Mouse (Mus musculus): ENCODE results near the gene Plcd3.

The Plcd3 gene

GRCm38 (mm10) chr11:103116959-103117590 is 15.6 kb upstream of the Plcd3 start:
- peak; percentile 69 for DNase-seq

DNA sequence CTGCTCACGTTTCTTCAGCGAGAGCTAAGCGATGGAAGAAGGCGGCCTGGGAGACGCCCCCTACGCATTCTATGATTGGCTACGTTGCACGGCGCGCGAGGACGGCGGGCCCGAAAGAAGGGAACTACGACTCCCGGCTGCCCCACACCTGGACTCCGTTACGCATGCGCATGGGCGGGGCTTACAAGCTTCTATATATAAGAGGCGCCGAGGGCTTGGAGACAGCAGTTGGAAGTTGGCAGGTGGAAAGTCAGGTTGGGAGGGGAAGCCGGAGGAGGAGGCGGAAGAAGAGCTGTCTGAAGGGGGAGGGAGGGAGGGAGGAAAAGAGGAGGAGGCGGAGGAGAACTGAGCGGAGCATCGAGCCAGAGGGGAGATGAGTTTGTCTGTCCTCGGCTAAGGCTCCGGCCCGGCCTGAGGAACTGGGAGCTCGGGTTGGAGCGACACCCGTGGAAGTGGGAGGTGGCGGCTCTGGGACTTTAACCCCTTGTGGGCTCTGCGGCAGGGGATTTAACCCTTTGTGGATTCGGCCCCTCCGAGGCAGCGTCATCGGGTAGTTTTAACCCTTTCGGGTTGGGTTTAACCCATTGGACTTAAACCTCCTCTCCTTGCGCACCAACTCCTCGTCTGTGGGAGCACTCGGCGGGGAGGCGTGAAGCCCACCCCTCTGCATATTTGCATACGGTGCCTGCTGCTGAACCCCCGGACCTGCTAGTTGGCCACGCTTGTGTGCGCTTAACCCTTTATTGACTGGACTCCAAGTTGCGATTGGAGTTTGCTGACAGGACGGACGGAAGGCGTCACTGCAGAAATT is 14.8 kb upstream of the Plcd3 start, which contains the start of gene Hexim1:
TSS of gene Hexim1 (plus strand) at position 224 of the 811 bp plus-strand sequence.
- peak; percentile 100 for DNase-seq

DNA sequence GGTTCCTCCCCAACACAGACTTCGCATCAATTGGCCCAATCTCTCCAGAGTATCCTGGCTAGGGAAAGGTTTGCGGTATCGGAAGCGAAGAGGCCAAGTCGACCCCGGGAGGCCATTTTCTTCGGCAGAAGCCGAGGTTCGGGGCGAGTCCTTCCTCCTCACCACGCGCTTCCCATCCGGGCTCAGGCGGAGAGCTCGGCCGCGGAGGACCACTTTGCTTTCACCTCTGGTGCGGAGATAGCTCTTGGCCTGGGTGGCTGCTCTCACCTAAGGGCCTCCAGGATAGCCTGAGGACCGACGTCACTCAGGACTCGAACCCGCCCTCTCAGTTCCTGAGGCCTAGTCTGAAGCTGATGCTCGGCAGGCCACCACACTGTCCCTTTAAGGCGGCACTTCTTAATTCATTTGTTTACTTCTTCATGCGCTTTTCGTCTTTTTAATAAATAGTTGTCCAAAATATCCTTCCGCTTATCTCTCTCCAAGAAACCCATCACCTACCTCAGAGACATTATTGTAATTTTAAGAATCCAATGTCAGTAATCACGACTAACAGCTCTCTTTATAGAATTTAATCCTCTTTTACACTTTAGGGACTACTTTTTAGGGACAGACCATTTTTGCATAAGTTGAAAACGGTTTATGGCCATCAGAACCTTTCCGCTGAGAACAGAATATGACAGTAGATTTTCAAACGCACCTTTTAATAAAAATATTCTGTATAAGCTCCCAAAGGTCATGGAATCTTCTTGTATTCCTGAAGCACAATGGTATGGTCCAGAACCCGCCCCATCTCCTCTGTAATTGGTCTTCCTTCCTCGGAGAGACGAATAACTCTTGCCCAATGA is 13.9 kb upstream of the Plcd3 start:
- DNase-seq, result peak; percentile 83

- DNase-seq, result no peak
These were observed 12.9 kb upstream of the Plcd3 start for GRCm38 (mm10) chr11:103114270-103114943.

GRCm38 (mm10) chr11:103113771-103114170 is 12.3 kb upstream of the Plcd3 start:
- DNase-seq, result no peak

GRCm38 (mm10) chr11:103113005-103113404 is 11.5 kb upstream of the Plcd3 start:
- DNase-seq, result no peak

DNA sequence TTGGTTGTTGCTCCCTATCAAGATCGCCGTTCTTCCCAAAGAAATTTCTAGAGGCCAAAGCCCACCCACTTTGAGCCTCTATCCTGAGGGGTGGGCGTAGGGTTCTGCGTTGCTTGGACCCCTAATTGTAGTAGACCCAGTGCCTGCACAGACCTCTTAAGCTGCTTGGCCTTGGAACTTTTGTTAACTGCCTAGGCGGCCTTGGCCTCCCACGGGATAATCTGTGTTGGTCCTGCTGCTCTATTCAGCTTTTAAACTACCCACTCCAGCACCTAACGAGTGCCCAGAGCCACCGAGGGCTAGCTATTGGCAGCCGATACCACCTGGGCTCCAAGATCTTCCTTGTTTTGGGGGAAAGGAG is 11.1 kb upstream of the Plcd3 start:
- DNase-seq, result no peak

DNA sequence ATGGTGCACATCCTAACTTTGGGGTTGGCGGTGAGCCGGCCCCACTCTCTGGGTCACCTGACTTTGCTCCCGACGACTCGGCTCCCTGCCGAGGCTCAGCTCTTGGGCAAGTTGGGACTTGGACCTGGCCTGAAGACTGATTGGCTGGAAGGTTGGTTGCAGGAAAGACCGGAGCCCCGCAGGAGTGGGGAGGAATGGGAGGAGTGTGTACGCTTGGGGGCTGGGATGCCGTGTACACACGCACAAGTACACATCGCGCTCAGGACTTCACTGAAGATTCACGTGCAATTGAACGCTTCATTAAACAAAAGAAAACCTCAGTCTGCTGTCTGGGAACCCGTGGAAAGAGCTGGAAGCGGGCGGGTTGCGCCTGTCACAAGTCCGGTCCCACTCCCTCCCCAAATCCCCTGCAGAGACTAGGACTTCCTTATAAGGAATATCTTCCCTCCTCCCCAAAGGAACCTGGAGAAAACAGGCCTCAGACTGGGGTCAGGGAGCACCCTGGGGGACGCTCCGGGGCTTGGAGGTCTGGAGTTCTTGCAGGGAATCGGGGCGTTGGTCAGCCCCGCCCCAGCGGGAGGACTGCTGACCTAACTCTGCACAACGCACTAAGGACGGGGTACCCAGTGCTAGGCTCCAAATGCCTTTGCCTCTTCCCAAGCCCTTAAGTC is 10.6 kb upstream of the Plcd3 start:
- peak; percentile 29 for DNase-seq

DNA sequence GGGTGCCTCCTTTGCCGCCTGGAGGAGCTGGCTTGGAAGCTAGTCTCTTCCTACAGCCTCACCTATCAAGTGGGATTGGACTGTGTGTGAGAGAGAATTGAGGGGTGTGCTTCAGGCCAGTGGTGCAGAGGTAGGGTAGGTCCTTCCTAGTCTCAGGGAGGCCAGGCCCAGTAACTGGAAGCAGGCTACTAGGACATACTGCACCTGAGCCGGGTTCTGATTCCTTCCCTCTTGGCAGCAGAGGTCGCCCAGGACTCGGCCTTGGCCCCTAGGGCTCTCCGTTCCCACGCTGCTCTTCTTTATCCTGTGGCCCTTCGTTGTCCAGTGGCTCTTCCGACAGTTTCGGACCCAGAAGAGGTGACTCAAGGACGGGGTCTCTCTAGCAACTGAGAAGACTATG is 9.8 kb upstream of the Plcd3 start:
- no peak for DNase-seq

GRCm38 (mm10) chr11:103106386-103106785 is 4.9 kb upstream of the Plcd3 start:
- no peak for DNase-seq

DNA sequence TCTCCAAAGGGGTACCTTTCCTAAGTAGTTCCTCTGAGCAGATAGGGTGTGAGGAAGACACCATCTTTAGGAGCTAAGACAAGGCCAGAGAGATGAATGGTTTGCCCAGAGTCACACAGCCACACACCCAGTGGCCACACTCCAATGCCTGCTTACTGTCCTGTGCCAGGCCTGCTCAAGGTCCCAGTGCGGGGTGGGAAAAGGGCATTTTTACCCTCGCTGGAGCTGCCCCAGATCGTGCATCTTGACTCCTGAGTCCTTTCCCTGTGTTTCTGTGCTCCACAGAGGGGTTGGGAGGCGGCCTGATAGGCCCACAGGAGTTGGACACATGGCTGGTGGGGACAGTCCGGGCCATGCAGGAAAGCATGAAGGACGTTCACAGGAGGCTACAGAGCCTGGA is 4.4 kb upstream of the Plcd3 start:
- no peak for DNase-seq

- DNase-seq, result no peak
These were observed 3.8 kb upstream of the Plcd3 start for GRCm38 (mm10) chr11:103105180-103105725.

DNA sequence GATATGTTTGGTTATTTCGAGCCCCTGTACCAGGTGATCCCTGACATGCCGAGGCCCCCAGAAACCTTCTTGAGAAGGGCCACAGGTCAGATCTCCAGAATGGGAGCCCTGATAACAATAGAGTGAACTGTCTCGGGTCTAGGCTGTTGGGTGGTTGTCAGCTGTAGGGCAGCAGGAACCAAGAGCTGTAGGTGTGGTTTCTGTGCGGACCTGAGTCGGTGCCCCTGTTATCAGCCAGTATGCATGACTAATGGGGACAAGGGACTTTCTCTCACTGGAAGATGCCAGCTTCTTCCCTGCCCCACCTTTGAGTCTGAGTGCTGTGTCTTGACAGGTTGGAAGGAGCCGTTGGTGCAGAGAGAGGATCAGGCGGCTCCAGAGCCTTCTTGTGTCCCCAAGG is 3.0 kb upstream of the Plcd3 start:
- DNase-seq, result no peak

DNA sequence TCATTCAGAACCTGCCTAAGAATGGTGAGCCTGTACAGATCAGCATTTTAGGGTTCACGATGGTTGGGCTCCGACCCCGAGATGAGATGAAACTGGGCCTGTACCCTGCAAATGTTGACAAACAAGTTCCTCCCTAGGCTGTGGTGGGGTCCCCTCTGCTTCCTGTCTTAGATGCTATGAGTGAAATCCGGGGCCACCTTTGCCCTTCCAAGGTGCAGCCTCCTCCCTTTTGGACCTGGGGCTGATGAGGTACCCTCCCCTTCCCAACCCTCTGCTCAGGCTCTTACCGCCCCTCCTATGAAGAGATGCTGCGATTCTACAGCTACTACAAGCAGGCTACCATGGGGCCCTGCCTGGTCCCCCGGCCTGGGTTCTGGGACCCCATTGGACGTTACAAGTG is 2.2 kb upstream of the Plcd3 start:
- no peak for DNase-seq

DNA sequence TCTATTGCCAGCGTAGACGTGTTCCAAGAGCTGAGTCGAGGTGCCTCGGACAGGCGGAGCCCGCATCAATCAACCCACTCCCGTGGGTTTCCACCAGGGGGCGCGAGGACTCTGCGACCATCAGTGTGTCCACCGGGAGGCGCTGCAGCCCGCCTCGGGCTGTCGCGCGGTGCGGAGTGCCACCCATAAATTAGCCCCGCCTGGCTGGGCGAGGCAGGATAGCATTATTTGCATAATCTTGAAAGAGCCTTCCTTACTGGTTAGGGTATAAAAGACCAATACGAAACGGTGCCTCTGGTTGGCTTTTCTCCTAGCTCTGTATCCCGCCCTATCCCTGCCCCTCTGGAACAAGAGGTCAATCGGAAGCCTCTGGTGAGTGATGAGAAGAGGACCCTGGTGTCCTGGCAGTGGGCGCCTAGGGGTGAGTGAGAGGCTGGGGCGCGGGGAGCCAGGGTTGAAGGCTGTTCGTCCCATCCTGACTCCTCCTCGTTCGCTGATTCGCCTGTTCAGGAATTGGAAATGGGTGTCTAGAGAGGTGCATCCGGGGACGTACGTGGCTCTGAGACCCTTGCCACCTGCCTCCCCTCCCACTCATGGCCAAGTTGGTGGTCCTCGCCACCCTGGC is 1.4 kb upstream of the Plcd3 start:
- DNase-seq, result peak; percentile 96

- peak; percentile 80 for DNase-seq
These were observed 526 bp upstream of the Plcd3 start for GRCm38 (mm10) chr11:103101866-103102501.

DNA sequence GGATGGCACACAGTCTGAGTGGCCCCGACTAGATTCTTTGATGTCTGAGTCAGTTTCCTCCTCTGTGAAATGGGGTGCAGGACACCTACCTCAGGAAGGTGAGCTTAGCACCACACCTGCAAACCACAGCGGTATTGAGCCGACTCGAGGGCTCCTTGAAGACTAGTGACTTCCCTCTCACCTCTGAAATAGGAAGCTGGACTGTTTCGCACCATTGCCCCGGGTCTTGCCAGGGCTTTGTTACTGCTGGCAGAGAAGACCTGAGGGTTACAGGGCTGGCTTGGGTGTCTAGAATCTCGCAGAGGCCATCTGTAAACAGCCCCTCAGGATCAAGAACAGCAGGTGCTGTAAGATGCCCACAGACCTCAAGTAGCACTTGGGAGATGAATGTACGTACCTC is 1.1 kb downstream of the Plcd3 start:
- DNase-seq, result no peak

GRCm38 (mm10) chr11:103099352-103099940 is 2.0 kb downstream of the Plcd3 start:
- no peak for DNase-seq

GRCm38 (mm10) chr11:103098531-103099190 is 2.8 kb downstream of the Plcd3 start:
- DNase-seq, result no peak
